Mouse (Mus musculus): Measurements from ENCODE around the gene Mrpl46.

DNA sequence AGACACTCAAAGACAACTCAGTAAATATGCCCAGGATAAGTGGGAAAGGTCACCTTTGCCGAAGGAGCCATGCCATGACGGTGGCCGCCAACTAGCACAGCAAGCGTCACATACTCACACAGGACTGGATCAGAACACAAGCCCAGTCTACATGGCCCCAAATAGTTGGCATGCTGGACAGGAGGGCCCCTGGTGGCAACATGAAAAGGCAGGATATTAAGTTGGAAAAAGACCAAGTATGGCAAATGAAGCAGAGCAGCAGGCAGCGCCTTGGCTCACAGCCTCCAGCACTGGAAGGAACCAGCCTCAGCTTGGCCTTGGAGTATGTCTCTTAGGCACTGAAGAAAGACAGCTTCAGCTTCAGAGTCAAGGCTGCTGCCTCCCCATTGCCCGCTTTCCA is 30.5 kb upstream of the Mrpl46 start:
- no peak for TF ChIP-seq POLR2A (IDR thresholded peaks at IDR 0.05; ENCODE audit: low read depth, low read length)
- TF ChIP-seq CTCF (IDR thresholded peaks at IDR 0.05; ENCODE audit: extremely low read depth, insufficient read depth, insufficient read length, insufficient replicate concordance) = no peak

Measured in spleen, adult 2 months (tissue).